Mouse (Mus musculus) C2C12 (cell line): ENCODE results near the gene Capn11.

Source experiments
- CTCF ChIP-seq: IDR thresholded peaks from one replicate; pipeline ENCODE4 v1.5.1; 2011; ENCODE audit not compliant: control insufficient read depth, insufficient read depth, insufficient read length
- FOSL1 ChIP-seq: IDR thresholded peaks from one replicate; pipeline ENCODE4 v1.8.0; 2011; ENCODE audit warnings: mild to moderate bottlenecking, low read length; ENCODE audit not compliant: poor library complexity, insufficient read depth, severe bottlenecking
- MAX ChIP-seq: IDR thresholded peaks from one replicate; pipeline ENCODE4 v1.6.1; 2011; ENCODE audit warnings: mild to moderate bottlenecking, control low read depth
- MYOD1 ChIP-seq: IDR thresholded peaks from one replicate; pipeline ENCODE4 v1.6.1; 2011; ENCODE audit warnings: low read depth; ENCODE audit not compliant: control insufficient read depth, insufficient read length
- MYOG ChIP-seq: IDR thresholded peaks from one replicate; pipeline ENCODE4 v1.6.1; 2011; ENCODE audit not compliant: control insufficient read depth, insufficient read length; ENCODE audit errors: extremely low read depth

GRCm38 (mm10) chr17:45617655-45618054 lies 41.5 kb downstream of the Capn11 start:
- TF ChIP-seq CTCF, result no peak
- TF ChIP-seq MAX, result no peak
- TF ChIP-seq MYOD1, result no peak
- TF ChIP-seq FOSL1, result no peak
- TF ChIP-seq MYOG, result no peak
